Mouse (Mus musculus): Measurements from ENCODE around the gene Slc43a2. TPM values are rescaled to one million over a fixed set of nuclear protein-coding genes. Genes with fewer than 3 reads are reported as not detected.

Slc43a2 gene
- total and polyA plus RNA-seq, 2 experiments from 2014 or later = 20.4 to 34.5 TPM

DNA sequence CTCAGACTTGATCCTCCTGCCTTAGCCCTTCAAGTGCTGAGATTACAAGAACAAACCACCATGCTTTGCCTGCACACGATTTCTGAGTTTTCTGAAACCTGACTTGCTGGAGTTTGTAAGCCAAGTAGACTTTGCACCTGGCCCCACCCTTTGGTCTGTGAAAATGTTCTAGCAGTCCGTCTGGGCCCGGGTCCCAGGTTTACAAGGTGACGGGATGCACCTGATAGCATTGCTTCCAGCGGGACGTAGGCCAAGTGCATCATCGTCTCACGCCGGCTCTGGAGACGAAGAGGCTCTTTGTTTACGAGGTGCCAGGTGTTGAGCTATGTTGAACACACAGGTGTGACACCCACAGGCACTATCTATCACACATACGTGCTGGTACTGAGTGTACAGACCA lies 37.5 kb downstream of the Slc43a2 start:
- WGBS = 96% methylated on average over 12 of the region's 12 CpGs
- Histone ChIP-seq H3K4me1 (ENCODE audit: insufficient read depth, low read length) (no peaks in the 10 kb centered on the region), H3K4me2 (ENCODE audit: low read depth, low read length, poor library complexity, severe bottlenecking) (no peak overlapping the region), H3K9ac (replicated peaks; ENCODE audit: low read length, poor library complexity, severe bottlenecking) (no peak overlapping the region), H3K9me3 (ENCODE audit: low read length) (no peaks in the 10 kb centered on the region), H3K27ac (ENCODE audit: low read depth, low read length) (no peak overlapping the region), H3K4me3 (ENCODE audit: low read depth, low read length) (no peak overlapping the region), H3K36me3 (ENCODE audit: insufficient read depth, low read length) (peaks cover 52% of the 10 kb centered on the region), H3K27me3 (ENCODE audit: insufficient read depth, low read length) (no peaks in the 10 kb centered on the region)
- TF ChIP-seq CTCF (IDR thresholded peaks at IDR 0.05) = no peak
- DNase-seq (ENCODE audit: low spot score) = no peak
- ATAC-seq (ENCODE audit: low FRiP score) = no peak

DNA sequence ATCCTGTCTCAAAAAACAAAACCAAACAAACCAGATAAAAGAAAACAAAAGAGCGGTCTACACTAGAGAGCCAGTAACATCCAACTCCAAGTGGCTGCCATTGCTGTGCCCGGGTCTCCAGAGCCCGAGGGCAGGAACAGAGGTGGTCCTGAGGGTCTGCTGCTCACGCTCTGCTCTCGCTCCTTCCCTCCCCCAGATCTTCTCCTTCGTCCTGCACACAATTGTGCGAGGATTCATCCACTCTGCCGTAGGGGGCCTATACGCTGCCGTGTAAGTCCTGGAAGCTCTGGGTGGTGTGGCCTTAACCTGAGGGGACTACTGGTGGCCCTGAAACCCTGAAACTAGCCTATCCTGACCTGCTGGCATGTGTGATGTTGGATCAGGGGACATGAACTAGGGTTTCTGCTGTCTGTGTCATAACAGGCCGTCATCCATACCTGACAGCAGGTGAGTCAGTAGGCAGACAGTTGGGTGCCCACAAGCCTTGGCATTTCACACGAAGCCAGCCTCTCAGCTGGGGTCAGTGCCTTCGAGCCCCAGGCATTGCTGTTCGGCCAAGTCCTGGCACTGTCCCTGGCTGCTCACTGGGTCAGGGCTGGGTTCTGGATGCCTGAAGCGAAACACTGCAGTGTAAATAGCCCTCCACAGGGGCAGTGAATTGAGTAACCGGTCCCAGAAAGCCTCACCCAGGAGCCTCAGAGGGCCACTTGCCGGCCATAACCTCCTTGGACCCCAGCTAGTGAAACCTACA lies 39.1 kb downstream of the Slc43a2 start:
- no peaks in the 10 kb centered on the region for H3K9me3 ChIP-seq (ENCODE audit: low read length)
- DNase-seq (ENCODE audit: low spot score) = no peak
- H3K9ac ChIP-seq (replicated peaks; ENCODE audit: low read length, poor library complexity, severe bottlenecking) = no peak overlapping the region
- H3K27ac ChIP-seq (ENCODE audit: low read depth, low read length) = no peak overlapping the region
- H3K4me2 ChIP-seq (ENCODE audit: low read depth, low read length, poor library complexity, severe bottlenecking) = no peak overlapping the region
- no peaks in the 10 kb centered on the region for H3K27me3 ChIP-seq (ENCODE audit: insufficient read depth, low read length)
- WGBS = 92% methylated on average over 17 of the region's 17 CpGs
- no peak for ATAC-seq (ENCODE audit: low FRiP score)
- H3K4me1 ChIP-seq (ENCODE audit: insufficient read depth, low read length) = no peaks in the 10 kb centered on the region
- H3K36me3 ChIP-seq (ENCODE audit: insufficient read depth, low read length) = peaks cover 52% of the 10 kb centered on the region
- no peak overlapping the region for H3K4me3 ChIP-seq (ENCODE audit: low read depth, low read length)
- TF ChIP-seq CTCF (IDR thresholded peaks at IDR 0.05) = no peak

DNA sequence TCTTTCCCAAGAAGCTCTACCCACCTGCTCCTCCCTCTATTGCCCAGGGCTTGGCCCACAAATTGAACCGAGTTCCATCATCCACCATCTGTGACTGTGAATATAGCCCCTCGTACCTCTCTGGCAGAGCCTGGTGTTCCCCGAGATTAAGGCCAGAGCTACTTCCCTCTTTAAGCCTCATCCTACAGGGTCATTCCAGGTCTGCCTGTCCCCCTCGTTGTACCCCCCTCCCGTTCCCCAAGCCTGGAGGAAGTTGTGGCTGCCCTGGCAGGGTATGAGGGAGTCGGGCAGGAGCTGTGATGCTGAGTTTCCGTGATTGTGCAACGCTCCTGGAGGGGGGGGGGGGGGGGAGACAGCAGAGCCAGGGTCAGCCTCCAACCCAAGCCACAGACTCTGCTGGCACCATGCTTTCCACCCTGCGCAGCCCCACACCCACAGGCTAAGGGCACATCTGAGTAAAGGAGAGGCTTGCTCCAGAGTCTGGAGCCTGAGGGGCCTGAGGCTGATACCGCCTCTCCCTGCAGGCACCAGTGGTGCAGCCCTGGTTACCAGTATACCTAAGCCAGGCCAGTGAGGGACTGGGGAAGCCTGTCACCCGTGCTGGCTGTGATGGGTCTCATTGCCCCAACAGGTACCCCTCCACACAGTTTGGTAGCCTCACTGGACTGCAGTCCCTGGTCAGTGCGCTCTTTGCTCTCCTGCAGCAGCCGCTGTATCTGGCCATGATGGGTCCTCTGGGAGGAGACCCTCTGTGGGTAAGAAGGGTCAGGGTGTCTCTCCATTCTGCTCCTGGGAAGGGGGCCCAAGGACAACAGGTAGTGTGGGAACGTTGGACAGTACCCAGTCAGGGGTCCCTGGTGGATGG lies 39.9 kb downstream of the Slc43a2 start:
- ATAC-seq (ENCODE audit: low FRiP score) (no peak), DNase-seq (ENCODE audit: low spot score) (no peak)
- H3K9me3 ChIP-seq (ENCODE audit: low read length) = no peaks in the 10 kb centered on the region
- no peak for TF ChIP-seq CTCF (IDR thresholded peaks at IDR 0.05)
- no peak overlapping the region for H3K4me3 ChIP-seq (ENCODE audit: low read depth, low read length)
- H3K27me3 ChIP-seq (ENCODE audit: insufficient read depth, low read length) = no peaks in the 10 kb centered on the region
- no peak overlapping the region for H3K9ac ChIP-seq (replicated peaks; ENCODE audit: low read length, poor library complexity, severe bottlenecking)
- WGBS = 68% methylated on average over 13 of the region's 14 CpGs
- peaks cover 46% of the 10 kb centered on the region for H3K36me3 ChIP-seq (ENCODE audit: insufficient read depth, low read length)
- no peak overlapping the region for H3K4me2 ChIP-seq (ENCODE audit: low read depth, low read length, poor library complexity, severe bottlenecking)
- H3K4me1 ChIP-seq (ENCODE audit: insufficient read depth, low read length) = no peaks in the 10 kb centered on the region
- no peak overlapping the region for H3K27ac ChIP-seq (ENCODE audit: low read depth, low read length)

DNA sequence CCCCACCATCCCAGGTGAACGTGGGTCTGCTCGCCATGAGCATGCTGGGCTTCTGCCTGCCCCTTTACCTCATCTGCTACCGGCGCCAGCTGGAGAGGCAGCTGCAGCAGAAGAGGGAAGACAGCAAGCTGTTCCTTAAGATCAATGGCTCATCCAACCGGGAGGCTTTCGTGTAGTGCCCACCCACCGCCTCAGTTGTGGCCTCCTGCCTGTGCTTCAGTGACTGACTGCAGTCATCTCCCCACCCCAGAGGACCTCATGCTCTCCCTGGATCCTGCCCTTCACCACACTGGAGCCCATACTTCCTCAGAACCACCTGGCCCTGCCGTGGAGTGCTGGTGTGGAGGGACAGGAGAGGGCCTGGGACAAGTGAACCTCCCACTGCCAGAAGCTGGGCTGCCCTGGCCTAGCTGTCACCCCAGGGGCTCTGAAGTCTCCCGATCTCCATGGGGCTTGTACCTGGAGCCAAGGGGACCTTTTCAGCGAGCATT lies 40.9 kb downstream of the Slc43a2 start:
- Histone ChIP-seq H3K4me3 (ENCODE audit: low read depth, low read length) (no peak overlapping the region), H3K4me1 (ENCODE audit: insufficient read depth, low read length) (no peaks in the 10 kb centered on the region), H3K9me3 (ENCODE audit: low read length) (no peaks in the 10 kb centered on the region), H3K27me3 (ENCODE audit: insufficient read depth, low read length) (no peaks in the 10 kb centered on the region), H3K36me3 (ENCODE audit: insufficient read depth, low read length) (peaks cover 42% of the 10 kb centered on the region), H3K27ac (ENCODE audit: low read depth, low read length) (peak overlapping the region; percentile 77), H3K9ac (replicated peaks; ENCODE audit: low read length, poor library complexity, severe bottlenecking) (peak overlapping the region; percentile 42), H3K4me2 (ENCODE audit: low read depth, low read length, poor library complexity, severe bottlenecking) (no peak overlapping the region)
- DNase-seq (ENCODE audit: low spot score) = no peak
- ATAC-seq (ENCODE audit: low FRiP score) = no peak
- 9% methylated on average over 10 of the region's 10 CpGs for WGBS
- TF ChIP-seq CTCF (IDR thresholded peaks at IDR 0.05) = no peak

DNA sequence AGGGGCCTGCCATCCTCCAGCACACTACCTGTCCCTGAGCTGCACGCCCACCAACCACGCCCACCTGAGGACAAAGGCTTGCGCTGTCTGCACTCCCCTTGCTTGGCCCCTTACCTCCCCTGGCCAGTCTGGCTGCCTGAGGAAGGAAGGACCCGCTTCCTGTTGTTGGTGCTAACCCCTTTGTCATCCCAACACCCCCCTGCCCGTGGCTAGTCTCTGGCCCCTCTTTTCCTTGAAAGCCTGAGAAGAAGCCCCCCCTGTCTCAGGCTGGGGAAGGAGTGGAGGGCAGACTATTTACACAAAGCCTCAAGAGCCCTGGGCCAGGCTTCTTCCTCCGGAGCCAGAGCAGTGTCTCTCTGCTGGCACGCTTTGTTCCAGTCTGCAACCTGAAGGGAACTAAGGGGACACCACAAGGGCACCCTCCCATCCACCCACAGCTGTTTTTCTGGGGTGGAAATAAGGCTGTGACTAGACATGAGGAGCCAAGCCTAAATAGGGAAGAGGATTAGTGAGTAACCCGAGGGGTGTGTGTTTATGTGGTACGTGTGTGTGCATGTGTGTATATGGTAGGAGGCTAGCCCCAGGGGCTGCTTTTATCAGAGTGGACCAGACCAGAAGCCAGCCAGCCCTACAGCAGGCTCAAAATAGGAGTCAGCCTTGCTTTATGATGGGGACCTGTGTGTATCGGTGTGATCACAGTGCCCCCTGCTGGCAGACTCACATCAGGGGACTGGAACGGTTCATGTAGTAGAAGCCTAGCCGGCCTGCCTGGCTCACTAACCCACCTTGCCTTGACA lies 41.6 kb downstream of the Slc43a2 start:
- H3K36me3 ChIP-seq (ENCODE audit: insufficient read depth, low read length) = peaks cover 36% of the 10 kb centered on the region
- DNase-seq (ENCODE audit: low spot score) (peak; percentile 95), ATAC-seq (ENCODE audit: low FRiP score) (peak; percentile 79; the same call in 1 of the 2 replicates)
- 8% methylated on average over 12 of the region's 12 CpGs for WGBS
- no peak overlapping the region for H3K4me2 ChIP-seq (ENCODE audit: low read depth, low read length, poor library complexity, severe bottlenecking)
- TF ChIP-seq CTCF (IDR thresholded peaks at IDR 0.05) = peak; percentile 94
- no peaks in the 10 kb centered on the region for H3K4me1 ChIP-seq (ENCODE audit: insufficient read depth, low read length)
- H3K4me3 ChIP-seq (ENCODE audit: low read depth, low read length) = no peak overlapping the region
- no peaks in the 10 kb centered on the region for H3K27me3 ChIP-seq (ENCODE audit: insufficient read depth, low read length)
- peak overlapping the region; percentile 42 for H3K9ac ChIP-seq (replicated peaks; ENCODE audit: low read length, poor library complexity, severe bottlenecking)
- H3K27ac ChIP-seq (ENCODE audit: low read depth, low read length) = peak overlapping the region; percentile 77
- no peaks in the 10 kb centered on the region for H3K9me3 ChIP-seq (ENCODE audit: low read length)

Data from midbrain, postnatal 0 days (tissue).